Mouse (Mus musculus) T-helper 2 cell (primary cell): ENCODE measurements at regions not wholly inside any gene's neighbourhood (a gene's known extent, or its start where the extent isn't known, plus 50 kb on each side); places are given as distances from the start of the nearest gene placed in this dataset.

Experiments used
- in situ Hi-C: fragments of 300-600 bp; cut with MboI, MseI; formaldehyde crosslinking; loops from one replicate; pipeline ENCODE4 v1.15.1; 2025; ENCODE audit warnings: high pct_unique_total_duplicates

GRCm38 (mm10) chr14:61665815-61666214 is 58.6 kb downstream of the Kcnrg start:
- in situ Hi-C loops = no loop called here

- in situ Hi-C loops = loop anchor here (10.0 kb wide), 1 partner anchor 1572 kb away; no protein-coding TSS in a partner anchor
Measured at GRCm38 (mm10) chr14:61673184-61673583, 65.9 kb downstream of the Kcnrg start.

GRCm38 (mm10) chr14:61678107-61678506 is 70.8 kb downstream of the Kcnrg start:
- in situ Hi-C loops = loop anchor here (10.0 kb wide), 1 partner anchor 1567 kb away; no protein-coding TSS in a partner anchor

GRCm38 (mm10) chr14:61680818-61681707 is 73.8 kb downstream of the Kcnrg start:
- in situ Hi-C loops = no loop called here

- in situ Hi-C loops = no loop called here
Measured at GRCm38 (mm10) chr14:61681708-61682701, 74.7 kb downstream of the Kcnrg start.

- in situ Hi-C loops = no loop called here
Measured at GRCm38 (mm10) chr14:61682721-61683355, 75.6 kb downstream of the Kcnrg start.

GRCm38 (mm10) chr14:61683356-61683740 is 76.1 kb downstream of the Kcnrg start:
- in situ Hi-C loops = no loop called here

GRCm38 (mm10) chr14:61683791-61684411 is 76.6 kb downstream of the Kcnrg start:
- in situ Hi-C loops = no loop called here

- in situ Hi-C loops = loop anchor here (5.0 kb wide), 1 partner anchor 32 kb away; no protein-coding TSS in a partner anchor
Measured at GRCm38 (mm10) chr14:61684473-61685230, 77.4 kb downstream of the Kcnrg start.

GRCm38 (mm10) chr14:61685231-61685800 is 78.1 kb downstream of the Kcnrg start:
- in situ Hi-C loops = loop anchor here (5.0 kb wide), 1 partner anchor 33 kb away; no protein-coding TSS in a partner anchor

GRCm38 (mm10) chr14:61686101-61686691 is 78.9 kb downstream of the Kcnrg start:
- in situ Hi-C loops = loop anchor here (5.0 kb wide), 1 partner anchor 34 kb away; no protein-coding TSS in a partner anchor

- in situ Hi-C loops = loop anchor here (5.0 kb wide), 1 partner anchor 35 kb away; no protein-coding TSS in a partner anchor
Measured at GRCm38 (mm10) chr14:61686821-61687341, 79.6 kb downstream of the Kcnrg start.

- in situ Hi-C loops = loop anchor here (5.0 kb wide), 1 partner anchor 35 kb away; no protein-coding TSS in a partner anchor
Measured at GRCm38 (mm10) chr14:61687346-61688012, 80.2 kb downstream of the Kcnrg start.

- in situ Hi-C loops = loop anchor here (5.0 kb wide), 1 partner anchor 36 kb away; no protein-coding TSS in a partner anchor
Measured at GRCm38 (mm10) chr14:61688013-61688520, 80.8 kb downstream of the Kcnrg start.

GRCm38 (mm10) chr14:61688666-61689065 is 81.4 kb downstream of the Kcnrg start:
- in situ Hi-C loops = loop anchor here (5.0 kb wide), 1 partner anchor 36 kb away; no protein-coding TSS in a partner anchor

- in situ Hi-C loops = loop anchor here (5.0 kb wide), 1 partner anchor 37 kb away; no protein-coding TSS in a partner anchor
Measured at GRCm38 (mm10) chr14:61689281-61689680, 82.0 kb downstream of the Kcnrg start.

GRCm38 (mm10) chr14:61689776-61690175 is 82.5 kb downstream of the Kcnrg start:
- in situ Hi-C loops = loop anchor here (5.0 kb wide), 1 partner anchor 37 kb away; no protein-coding TSS in a partner anchor
